Mouse (Mus musculus) heart, adult 2 months (tissue): ENCODE results near the gene Fkbp7. TPM values are rescaled to one million over a fixed set of nuclear protein-coding genes. Genes with fewer than 3 reads are reported as not detected.

Experiments
- DNase-seq, 2 experiments: peaks; one replicate each; pipeline ENCODE4 v3.0.0; 2021
- H3K27ac ChIP-seq: fragments of 200-600 bp; 2 replicates; pipeline ENCODE4 v1.8.1; 2022
- H3K27me3 ChIP-seq: fragments of 200-500 bp; 2 replicates; pipeline ENCODE4 v1.6.1; 2012; ENCODE audit warnings: mild to moderate bottlenecking, low read length, inconsistent platforms, mixed read lengths; ENCODE audit not compliant: control insufficient read depth, insufficient read depth
- H3K36me3 ChIP-seq: fragments of 200-500 bp; 2 replicates; pipeline ENCODE4 v1.6.1; 2012; ENCODE audit warnings: low read length, inconsistent platforms; ENCODE audit not compliant: control insufficient read depth, insufficient read depth
- H3K4me1 ChIP-seq: fragments of 200-500 bp; 2 replicates; pipeline ENCODE4 v1.6.1; 2011; ENCODE audit warnings: low read length; ENCODE audit not compliant: control insufficient read depth, insufficient read depth
- H3K4me3 ChIP-seq: fragments of 200-600 bp; 2 replicates; pipeline ENCODE4 v1.8.1; 2022
- H3K79me2 ChIP-seq: fragments of 200-500 bp; replicated peaks from 2 replicates; pipeline ENCODE4 v1.6.1; 2012; ENCODE audit warnings: mild to moderate bottlenecking, inconsistent platforms, low read length, moderate library complexity, mixed read lengths; ENCODE audit not compliant: control insufficient read depth, insufficient read depth
- H3K9ac ChIP-seq: fragments of 200-500 bp; 2 replicates; pipeline ENCODE4 v1.6.1; 2012; ENCODE audit warnings: low read depth, mild to moderate bottlenecking, control low read depth, inconsistent platforms, low read length, mixed read lengths
- CTCF ChIP-seq: fragments of 200-600 bp; IDR thresholded peaks from 2 replicates; pipeline ENCODE4 v1.8.1; 2022; ENCODE audit warnings: antibody characterized with exemption, mild to moderate bottlenecking, moderate library complexity
- EP300 ChIP-seq: fragments of 200-500 bp; IDR thresholded peaks from 2 replicates; pipeline ENCODE4 v1.6.1; 2011; ENCODE audit warnings: low read depth, low read length, control low read depth; ENCODE audit not compliant: insufficient read depth
- POLR2A ChIP-seq: fragments of 200-500 bp; IDR thresholded peaks from 2 replicates; pipeline ENCODE4 v1.6.1; 2011; ENCODE audit warnings: mild to moderate bottlenecking, low read depth, low read length, control low read depth; ENCODE audit not compliant: insufficient read depth
- WGBS: fragments of 180-500 bp; shearing (Covaris S2); methylation state at CpG from one replicate; pipeline ENCODE4 v1.1.7; 2018; 5-methylcytosine and 5-hydroxymethylcytosine counted together
- intact Hi-C: fragments of 180-260 bp; cut with DNase I; formaldehyde crosslinking; loops from one replicate; pipeline ENCODE4 v1.15.1; 2025
- polyA plus RNA-seq: library from polyadenylated mRNA; depleted of rRNA; stranded (reverse); fragments of >200 nt; gene quantifications from 2 replicates; pipeline ENCODE4 v1.2.3, GENCODE M21; 2012; rRNA removed
- total RNA-seq, 2 experiments: library from RNA; stranded (reverse); gene quantifications; 2 replicates each; pipeline ENCODE4 v1.2.3; 2021

Gene Fkbp7
- total and polyA plus RNA-seq, 3 experiments: 7.9 to 21.9 (median 20.8) TPM

- Histone ChIP-seq H3K9ac (no peak overlapping the region), H3K4me3 (no peak overlapping the region), H3K27ac (no peak overlapping the region), H3K36me3 (no peaks in the 10 kb centered on the region; the same call in 1 of the 2 replicates), H3K4me1 (no peaks in the 10 kb centered on the region), H3K79me2 (no peaks in the 10 kb centered on the region), H3K27me3 (no peaks in the 10 kb centered on the region)
- TF ChIP-seq EP300 (no peak), POLR2A (no peak), CTCF (no peak)
- intact Hi-C loops: no loop called here
- no peak for DNase-seq
- whole genome bisulfite sequencing: 76% methylated on average over 1 of the region's 1 CpGs
Observed at GRCm38 (mm10) chr2:76621724-76622123, 51.2 kb downstream of the Fkbp7 start.

GRCm38 (mm10) chr2:76620188-76620587 lies 52.7 kb downstream of the Fkbp7 start:
- H3K9ac ChIP-seq: no peak overlapping the region
- TF ChIP-seq CTCF: no peak
- TF ChIP-seq EP300: no peak
- TF ChIP-seq POLR2A: no peak
- no peak for DNase-seq

GRCm38 (mm10) chr2:76618078-76618477 lies 54.8 kb downstream of the Fkbp7 start:
- TF ChIP-seq POLR2A: no peak
- peak; percentile 86 for TF ChIP-seq CTCF
- Histone ChIP-seq H3K36me3 (no peaks in the 10 kb centered on the region), H3K79me2 (no peaks in the 10 kb centered on the region), H3K27me3 (no peaks in the 10 kb centered on the region), H3K4me1 (no peaks in the 10 kb centered on the region), H3K27ac (no peak overlapping the region), H3K4me3 (no peak overlapping the region), H3K9ac (no peak overlapping the region)
- intact Hi-C loops: loop anchor here (1.0 kb wide), 1 partner anchor 249 kb away; the partner anchor contains the start of gene Rbm45
- 31% methylated on average over 1 of the region's 1 CpGs for WGBS
- DNase-seq: no peak

More at GRCm38 (mm10) chr2:76620188-76620587, 52.7 kb downstream of the Fkbp7 start:
- no peak overlapping the region for H3K27ac ChIP-seq
- no peaks in the 10 kb centered on the region for H3K4me1 ChIP-seq
- H3K36me3 ChIP-seq: no peaks in the 10 kb centered on the region
- H3K79me2 ChIP-seq: no peaks in the 10 kb centered on the region
- no peak overlapping the region for H3K4me3 ChIP-seq
- intact Hi-C loops: no loop called here
- 76% methylated on average over 5 of the region's 5 CpGs for WGBS
- H3K27me3 ChIP-seq: no peaks in the 10 kb centered on the region

Other genes starting within 250 kb of the Fkbp7 start
- 10 to 100 TPM; 12.1 to 12.4 TPM for gene Prkra, start 25.1 kb downstream of the Fkbp7 start, total RNA-seq
- gene Prkra, start 25.1 kb downstream of the Fkbp7 start, polyA plus RNA-seq: 9.6 and 14.7 TPM in 2 replicates
- not detected for gene Pjvk, start 24.6 kb downstream of the Fkbp7 start, total RNA-seq
- 0.08 TPM in 1 of 2 replicates, not detected in the other for gene Pjvk, start 24.6 kb downstream of the Fkbp7 start, polyA plus RNA-seq
- 10 to 100 TPM; 19.4 to 21.3 TPM for gene Plekha3, start 2.2 kb upstream of the Fkbp7 start, total RNA-seq
- gene Plekha3, start 2.2 kb upstream of the Fkbp7 start, polyA plus RNA-seq: 12.8 and 19.2 TPM in 2 replicates